Mouse (Mus musculus) lung, embryonic 15.5 days (tissue): ENCODE measurements around the gene Arid1b. TPM values are rescaled to one million over a fixed set of nuclear protein-coding genes. Genes with fewer than 3 reads are reported as not detected.

ENCODE experiments used
- ATAC-seq: fragments of 200-750 bp; cut with Nextera tagmentation; 2 replicates; pipeline ENCODE4 v1.8.0; 2017; ENCODE audit warnings: moderate number of reproducible peaks, borderline replicate concordance; ENCODE audit not compliant: low FRiP score, low TSS enrichment; ENCODE audit errors: extremely low read depth
- H3K27ac ChIP-seq: fragments of 300-500 bp; sonication (generic); 2 replicates; pipeline ENCODE4 v1.5.1; 2015; ENCODE audit warnings: moderate library complexity, mild to moderate bottlenecking, inconsistent platforms
- H3K27me3 ChIP-seq: fragments of 300-500 bp; sonication (generic); 2 replicates; pipeline ENCODE4 v1.6.1; 2015; ENCODE audit warnings: inconsistent platforms
- H3K36me3 ChIP-seq: fragments of 300-500 bp; sonication (generic); 2 replicates; pipeline ENCODE4 v1.6.1; 2015; ENCODE audit warnings: inconsistent platforms
- H3K4me1 ChIP-seq: fragments of 300-500 bp; sonication (generic); 2 replicates; pipeline ENCODE4 v1.6.1; 2015; ENCODE audit warnings: inconsistent platforms
- H3K4me2 ChIP-seq: fragments of 300-500 bp; sonication (generic); 2 replicates; pipeline ENCODE4 v1.6.1; 2015; ENCODE audit warnings: inconsistent platforms, mild to moderate bottlenecking, moderate library complexity
- H3K4me3 ChIP-seq: fragments of 300-500 bp; sonication (generic); 2 replicates; pipeline ENCODE4 v1.5.1; 2015; ENCODE audit warnings: mild to moderate bottlenecking, inconsistent platforms
- H3K9ac ChIP-seq: fragments of 300-500 bp; sonication (generic); 2 replicates; pipeline ENCODE4 v1.6.1; 2015; ENCODE audit warnings: inconsistent platforms
- H3K9me3 ChIP-seq: fragments of 300-500 bp; sonication (generic); 2 replicates; pipeline ENCODE4 v1.6.1; 2016; ENCODE audit warnings: inconsistent platforms
- WGBS: fragments of 180-500 bp; shearing (Covaris S2); methylation state at CpG from one replicate; pipeline ENCODE4 v1.1.7; 2015; 5-methylcytosine and 5-hydroxymethylcytosine counted together
- polyA plus RNA-seq: library from polyadenylated mRNA; unstranded; fragments of >200 nt; fragmentation: Nextera tagmentation; extraction: Ambion mirVana; gene quantifications from 2 replicates; pipeline ENCODE4 v1.2.1, GENCODE M21; 2015

The Arid1b gene
- polyA plus RNA-seq, 1 experiment from 2014 or later = 10.5 TPM

- peak overlapping the region; percentile 14; the same call in 1 of the 2 replicates for H3K4me2 ChIP-seq
- no peaks in the 10 kb centered on the region for H3K27me3 ChIP-seq
- ATAC-seq = peak; percentile 69; the same call in 1 of the 2 replicates
Observed at GRCm38 (mm10) chr17:5248957-5249656, 255.0 kb downstream of the Arid1b start.

GRCm38 (mm10) chr17:5249681-5250180 is 255.6 kb downstream of the Arid1b start:
- Histone ChIP-seq H3K27me3 (no peaks in the 10 kb centered on the region), H3K4me2 (no peak overlapping the region), H3K27ac (peak overlapping the region; percentile 62), H3K4me1 (peaks cover 28% of the 10 kb centered on the region), H3K9me3 (no peaks in the 10 kb centered on the region), H3K9ac (no peak overlapping the region), H3K36me3 (no peaks in the 10 kb centered on the region), H3K4me3 (no peak overlapping the region)
- 61% methylated on average over 9 of the region's 9 CpGs for WGBS
- ATAC-seq = no peak

More at GRCm38 (mm10) chr17:5248957-5249656, 255.0 kb downstream of the Arid1b start:
- H3K27ac ChIP-seq = peak overlapping the region; percentile 55
- no peaks in the 10 kb centered on the region for H3K36me3 ChIP-seq
- 30% methylated on average over 17 of the region's 17 CpGs for WGBS
- H3K4me3 ChIP-seq = no peak overlapping the region
- H3K9me3 ChIP-seq = no peaks in the 10 kb centered on the region
- no peak overlapping the region for H3K9ac ChIP-seq
- H3K4me1 ChIP-seq = peaks cover 28% of the 10 kb centered on the region

GRCm38 (mm10) chr17:5252436-5252835 is 258.3 kb downstream of the Arid1b start:
- WGBS = 30% methylated on average over 3 of the region's 3 CpGs

GRCm38 (mm10) chr17:5254717-5255617 is 260.8 kb downstream of the Arid1b start:
- no peaks in the 10 kb centered on the region for H3K36me3 ChIP-seq
- no peak overlapping the region for H3K9ac ChIP-seq
- H3K27me3 ChIP-seq = no peaks in the 10 kb centered on the region
- no peak for ATAC-seq
- no peak overlapping the region for H3K27ac ChIP-seq
- WGBS = 85% methylated on average over 16 of the region's 16 CpGs
- no peak overlapping the region for H3K4me3 ChIP-seq
- H3K4me1 ChIP-seq = peaks cover 7% of the 10 kb centered on the region
- H3K4me2 ChIP-seq = no peak overlapping the region
- H3K9me3 ChIP-seq = no peaks in the 10 kb centered on the region

More at GRCm38 (mm10) chr17:5252436-5252835, 258.3 kb downstream of the Arid1b start:
- ATAC-seq = no peak
- no peak overlapping the region for H3K9ac ChIP-seq
- H3K9me3 ChIP-seq = no peaks in the 10 kb centered on the region
- no peaks in the 10 kb centered on the region for H3K27me3 ChIP-seq
- H3K4me1 ChIP-seq = peaks cover 28% of the 10 kb centered on the region
- no peak overlapping the region for H3K4me2 ChIP-seq
- H3K36me3 ChIP-seq = no peaks in the 10 kb centered on the region
- no peak overlapping the region for H3K27ac ChIP-seq
- H3K4me3 ChIP-seq = no peak overlapping the region

- Histone ChIP-seq H3K27me3 (no peaks in the 10 kb centered on the region), H3K27ac (no peak overlapping the region), H3K4me3 (no peak overlapping the region), H3K4me1 (peaks cover 3% of the 10 kb centered on the region; the same call in 1 of the 2 replicates), H3K36me3 (no peaks in the 10 kb centered on the region), H3K9me3 (no peaks in the 10 kb centered on the region), H3K4me2 (no peak overlapping the region), H3K9ac (no peak overlapping the region)
- 83% methylated on average over 2 of the region's 2 CpGs for WGBS
- ATAC-seq = no peak
Observed at GRCm38 (mm10) chr17:5255618-5255933, 261.4 kb downstream of the Arid1b start.

GRCm38 (mm10) chr17:5258978-5259377 is 264.8 kb downstream of the Arid1b start:
- Histone ChIP-seq H3K36me3 (no peaks in the 10 kb centered on the region), H3K27ac (no peak overlapping the region), H3K4me1 (peaks cover 23% of the 10 kb centered on the region; the same call in 1 of the 2 replicates), H3K4me2 (no peak overlapping the region), H3K9me3 (no peaks in the 10 kb centered on the region), H3K27me3 (no peaks in the 10 kb centered on the region), H3K4me3 (no peak overlapping the region), H3K9ac (no peak overlapping the region)
- ATAC-seq = no peak
- WGBS = 74% methylated on average over 9 of the region's 9 CpGs

- H3K4me1 ChIP-seq = peaks cover 23% of the 10 kb centered on the region; the same call in 1 of the 2 replicates
- 0 out of 2 replicates have a peak, but pooled peaks cover 1% of the 10 kb centered on the region for H3K36me3 ChIP-seq
- no peak overlapping the region for H3K9ac ChIP-seq
- H3K9me3 ChIP-seq = no peaks in the 10 kb centered on the region
- no peak overlapping the region for H3K4me3 ChIP-seq
- WGBS = 69% methylated on average over 8 of the region's 8 CpGs
- H3K27me3 ChIP-seq = no peaks in the 10 kb centered on the region
- H3K27ac ChIP-seq = no peak overlapping the region
- ATAC-seq = no peak
- H3K4me2 ChIP-seq = no peak overlapping the region
Observed at GRCm38 (mm10) chr17:5261131-5261651, 267.1 kb downstream of the Arid1b start.

- Histone ChIP-seq H3K4me2 (no peak overlapping the region), H3K4me3 (no peak overlapping the region), H3K9me3 (no peaks in the 10 kb centered on the region), H3K36me3 (peaks cover 7% of the 10 kb centered on the region; the same call in 1 of the 2 replicates), H3K9ac (no peak overlapping the region), H3K27ac (no peak overlapping the region), H3K4me1 (peaks cover 23% of the 10 kb centered on the region; the same call in 1 of the 2 replicates), H3K27me3 (no peaks in the 10 kb centered on the region)
- 48% methylated on average over 22 of the region's 22 CpGs for WGBS
- peak; percentile 62; the same call in 1 of the 2 replicates for ATAC-seq
Observed at GRCm38 (mm10) chr17:5261874-5262605, 267.9 kb downstream of the Arid1b start.

GRCm38 (mm10) chr17:5262788-5263187 is 268.7 kb downstream of the Arid1b start:
- WGBS = 75% methylated on average over 4 of the region's 4 CpGs

GRCm38 (mm10) chr17:5264783-5265182 is 270.7 kb downstream of the Arid1b start:
- Histone ChIP-seq H3K27ac (no peak overlapping the region), H3K9ac (no peak overlapping the region), H3K4me3 (no peak overlapping the region), H3K36me3 (peaks cover 11% of the 10 kb centered on the region; the same call in 1 of the 2 replicates), H3K4me1 (peaks cover 24% of the 10 kb centered on the region; the same call in 1 of the 2 replicates), H3K9me3 (no peaks in the 10 kb centered on the region), H3K4me2 (no peak overlapping the region), H3K27me3 (no peaks in the 10 kb centered on the region)
- no peak for ATAC-seq
- 90% methylated on average over 3 of the region's 3 CpGs for WGBS

More at GRCm38 (mm10) chr17:5262788-5263187, 268.7 kb downstream of the Arid1b start:
- no peaks in the 10 kb centered on the region for H3K9me3 ChIP-seq
- ATAC-seq = no peak
- peaks cover 23% of the 10 kb centered on the region; the same call in 1 of the 2 replicates for H3K4me1 ChIP-seq
- H3K4me2 ChIP-seq = no peak overlapping the region
- H3K27me3 ChIP-seq = no peaks in the 10 kb centered on the region
- peaks cover 8% of the 10 kb centered on the region; the same call in 1 of the 2 replicates for H3K36me3 ChIP-seq
- H3K4me3 ChIP-seq = no peak overlapping the region
- no peak overlapping the region for H3K27ac ChIP-seq
- no peak overlapping the region for H3K9ac ChIP-seq

GRCm38 (mm10) chr17:5265615-5266014 is 271.5 kb downstream of the Arid1b start:
- H3K4me2 ChIP-seq = no peak overlapping the region
- 85% methylated on average over 6 of the region's 6 CpGs for WGBS
- no peaks in the 10 kb centered on the region for H3K9me3 ChIP-seq
- H3K9ac ChIP-seq = no peak overlapping the region
- H3K4me3 ChIP-seq = no peak overlapping the region
- H3K27ac ChIP-seq = no peak overlapping the region
- H3K27me3 ChIP-seq = no peaks in the 10 kb centered on the region
- no peak for ATAC-seq
- H3K4me1 ChIP-seq = 0 out of 2 replicates have a peak, but pooled peaks cover 23% of the 10 kb centered on the region
- peaks cover 16% of the 10 kb centered on the region; the same call in 1 of the 2 replicates for H3K36me3 ChIP-seq
